Mouse (Mus musculus) MEL (cell line): Measurements from ENCODE around the gene Pjvk. TPM values are rescaled to one million over a fixed set of nuclear protein-coding genes. Genes with fewer than 3 reads are reported as not detected.
A peak's percentile ranks its signal among the peaks of the same experiment; 100 is the strongest.

Experiments used
- DNase-seq: peaks from one replicate; pipeline ENCODE4 v3.0.0; 2011; ENCODE audit warnings: low read depth, low spot score
- H3K27ac ChIP-seq: 2 replicates; pipeline ENCODE4 v1.5.1; 2012; ENCODE audit warnings: low read depth, mild to moderate bottlenecking, control low read depth, low read length, moderate library complexity; ENCODE audit not compliant: control insufficient read depth
- H3K27me3 ChIP-seq, 2 experiments: fragments of 150-350 bp in 1 of 2; sonication (generic) in 1 of 2; 2 replicates each; pipeline ENCODE4 v1.6.1; 2012; ENCODE audit warnings: low read length in 2 of 2, mild to moderate bottlenecking in 2 of 2, improper control_type of control experiment in 1 of 2, moderate library complexity in 1 of 2; ENCODE audit not compliant: insufficient read depth in 2 of 2, control insufficient read depth in 1 of 2
- H3K36me3 ChIP-seq, 2 experiments: 2 replicates each; pipeline ENCODE4 v1.6.1; 2012 to 2014; ENCODE audit warnings: low read length in 2 of 2, improper control_type of control experiment in 1 of 2, inconsistent platforms in 1 of 2, mild to moderate bottlenecking in 1 of 2; ENCODE audit not compliant: insufficient read depth in 2 of 2, control insufficient read depth in 1 of 2
- H3K4me1 ChIP-seq, 2 experiments: fragments of 150-350 bp in 1 of 2; sonication (generic) in 1 of 2; 2 replicates each; pipeline ENCODE4 v1.6.1; 2012; ENCODE audit warnings: low read length in 2 of 2, improper control_type of control experiment in 1 of 2, mild to moderate bottlenecking in 1 of 2; ENCODE audit not compliant: insufficient read depth in 2 of 2, control insufficient read depth in 1 of 2
- H3K4me3 ChIP-seq, 2 experiments: fragments of 150-350 bp in 1 of 2; sonication (generic) in 1 of 2; 2 replicates each; pipeline ENCODE4 v1.5.1; 2012; ENCODE audit warnings: low read depth in 2 of 2, low read length in 2 of 2, mild to moderate bottlenecking in 2 of 2, moderate library complexity in 2 of 2, control low read depth in 1 of 2, improper control_type of control experiment in 1 of 2; ENCODE audit not compliant: control insufficient read depth in 1 of 2, insufficient read depth in 1 of 2
- H3K79me2 ChIP-seq: 2 replicates; pipeline ENCODE4 v1.6.1; 2012; ENCODE audit warnings: mild to moderate bottlenecking, low read length, moderate library complexity; ENCODE audit not compliant: control insufficient read depth, poor library complexity, insufficient read depth
- H3K9ac ChIP-seq: 2 replicates; pipeline ENCODE4 v1.6.1; 2012; ENCODE audit warnings: low read depth, mild to moderate bottlenecking, control low read depth, low read length, moderate library complexity; ENCODE audit not compliant: control insufficient read depth, poor library complexity, severe bottlenecking
- H3K9me3 ChIP-seq: fragments of 150-350 bp; sonication (generic); replicated peaks from 2 replicates; pipeline ENCODE4 v1.6.1; 2012; ENCODE audit warnings: mild to moderate bottlenecking, low read length, improper control_type of control experiment, moderate library complexity; ENCODE audit not compliant: insufficient read depth
- CHD1 ChIP-seq: IDR thresholded peaks from 2 replicates; pipeline ENCODE4 v1.6.1; 2012; ENCODE audit warnings: low read depth, mild to moderate bottlenecking, inconsistent platforms, low read length, improper control_type of control experiment
- CTCF ChIP-seq, 3 experiments: IDR thresholded peaks in 2 of 3; conservative IDR thresholded peaks in 1 of 3; 2 replicates each; pipeline ENCODE4 v1.5.1; 2011 to 2012; ENCODE audit warnings: low read length in 3 of 3, low read depth in 2 of 3, mild to moderate bottlenecking in 2 of 3, improper control_type of control experiment in 1 of 3, inconsistent platforms in 1 of 3, mixed read lengths in 1 of 3, moderate library complexity in 1 of 3; ENCODE audit not compliant: control insufficient read depth in 1 of 3, insufficient read depth in 1 of 3, poor library complexity in 1 of 3, severe bottlenecking in 1 of 3
- ELF1 ChIP-seq: IDR thresholded peaks from 2 replicates; pipeline ENCODE4 v1.6.1; 2014; ENCODE audit warnings: low read depth, mild to moderate bottlenecking, inconsistent platforms, low read length, improper control_type of control experiment, moderate library complexity
- ETS1 ChIP-seq: IDR thresholded peaks from 2 replicates; pipeline ENCODE4 v1.6.1; 2012; ENCODE audit warnings: low read depth, mild to moderate bottlenecking, inconsistent platforms, low read length, improper control_type of control experiment, moderate library complexity
- GABPA ChIP-seq: IDR thresholded peaks from 2 replicates; pipeline ENCODE4 v1.6.1; 2012; ENCODE audit warnings: low read depth, mild to moderate bottlenecking, inconsistent platforms, low read length, improper control_type of control experiment, moderate library complexity
- HCFC1 ChIP-seq: IDR thresholded peaks from 2 replicates; pipeline ENCODE4 v1.6.1; 2012; ENCODE audit warnings: low read depth, mild to moderate bottlenecking, inconsistent platforms, low read length, improper control_type of control experiment, moderate library complexity
- KAT2A ChIP-seq: conservative IDR thresholded peaks from 2 replicates; pipeline ENCODE4 v1.6.1; 2012; ENCODE audit warnings: low read depth, low read length, improper control_type of control experiment, inconsistent platforms
- MAX ChIP-seq: IDR thresholded peaks from 2 replicates; pipeline ENCODE4 v1.6.1; 2011; ENCODE audit warnings: low read length, improper control_type of control experiment
- MAZ ChIP-seq: IDR thresholded peaks from 2 replicates; pipeline ENCODE4 v1.6.1; 2012; ENCODE audit warnings: low read depth, mild to moderate bottlenecking, inconsistent platforms, low read length, improper control_type of control experiment
- MXI1 ChIP-seq: IDR thresholded peaks from 2 replicates; pipeline ENCODE4 v1.6.1; 2011; ENCODE audit warnings: mild to moderate bottlenecking, low read depth, low read length, improper control_type of control experiment
- MYB ChIP-seq: IDR thresholded peaks from 2 replicates; pipeline ENCODE4 v1.6.1; 2011; ENCODE audit warnings: mild to moderate bottlenecking, low read depth, low read length, improper control_type of control experiment
- MYC ChIP-seq: IDR thresholded peaks from 2 replicates; pipeline ENCODE4 v1.6.1; 2011; ENCODE audit warnings: low read depth, mild to moderate bottlenecking, low read length, improper control_type of control experiment, moderate library complexity
- NELFE ChIP-seq: IDR thresholded peaks from 2 replicates; pipeline ENCODE4 v1.6.1; 2011; ENCODE audit warnings: low read depth, low read length, improper control_type of control experiment
- NRF1 ChIP-seq: IDR thresholded peaks from 2 replicates; pipeline ENCODE4 v1.6.1; 2014; ENCODE audit warnings: low read depth, mild to moderate bottlenecking, inconsistent platforms, low read length, improper control_type of control experiment, moderate library complexity; ENCODE audit not compliant: poor library complexity, insufficient read depth, severe bottlenecking
- POLR2A ChIP-seq, 2 experiments: IDR thresholded peaks; 2 replicates each; pipeline ENCODE4 v1.6.1; 2011 to 2012; ENCODE audit warnings: low read length in 2 of 2, mild to moderate bottlenecking in 2 of 2, control low read depth in 1 of 2, improper control_type of control experiment in 1 of 2, low read depth in 1 of 2, moderate library complexity in 1 of 2; ENCODE audit not compliant: control insufficient read depth in 1 of 2, insufficient read depth in 1 of 2, poor library complexity in 1 of 2
- POLR2AphosphoS2 ChIP-seq: IDR thresholded peaks from 2 replicates; pipeline ENCODE4 v1.6.1; 2011; ENCODE audit warnings: low read length, improper control_type of control experiment
- POLR2AphosphoS5 ChIP-seq: IDR thresholded peaks from 2 replicates; pipeline ENCODE4 v1.6.1; 2012; ENCODE audit warnings: low read depth, borderline replicate concordance, mild to moderate bottlenecking, inconsistent platforms, low read length, moderate library complexity, mixed read lengths
- RAD21 ChIP-seq: IDR thresholded peaks from 2 replicates; pipeline ENCODE4 v1.6.1; 2011; ENCODE audit warnings: mild to moderate bottlenecking, low read depth, low read length, improper control_type of control experiment
- SIN3A ChIP-seq: IDR thresholded peaks from 2 replicates; pipeline ENCODE4 v1.6.1; 2012; ENCODE audit warnings: low read length, improper control_type of control experiment, inconsistent platforms
- SMC3 ChIP-seq: IDR thresholded peaks from 2 replicates; pipeline ENCODE4 v1.6.1; 2011; ENCODE audit warnings: low read depth, low read length, improper control_type of control experiment
- TBP ChIP-seq: IDR thresholded peaks from 2 replicates; pipeline ENCODE4 v1.8.0; 2011; ENCODE audit warnings: low read depth, low read length, improper control_type of control experiment
- TCF12 ChIP-seq: IDR thresholded peaks from 2 replicates; pipeline ENCODE4 v1.6.1; 2014; ENCODE audit warnings: low read depth, mild to moderate bottlenecking, inconsistent platforms, low read length, improper control_type of control experiment, moderate library complexity
- USF1 ChIP-seq: IDR thresholded peaks from 2 replicates; pipeline ENCODE4 v1.6.1; 2014; ENCODE audit warnings: low read depth, mild to moderate bottlenecking, inconsistent platforms, low read length, improper control_type of control experiment, moderate library complexity
- ZMIZ1 ChIP-seq: IDR thresholded peaks from 2 replicates; pipeline ENCODE4 v1.6.1; 2012; ENCODE audit warnings: low read depth, mild to moderate bottlenecking, inconsistent platforms, low read length, improper control_type of control experiment, moderate library complexity
- ZNF384 ChIP-seq: IDR thresholded peaks from 2 replicates; pipeline ENCODE4 v1.6.1; 2012; ENCODE audit warnings: low read depth, mild to moderate bottlenecking, inconsistent platforms, low read length, improper control_type of control experiment
- polyA plus RNA-seq, 2 experiments: library from polyadenylated mRNA; stranded (reverse) in 1 of 2; unstranded in 1 of 2; fragments of >175 nt in 1 of 2; fragments of >200 nt in 1 of 2; gene quantifications; 2 replicates each; pipeline versions ENCODE4 v1.2.1 to v1.2.4; 2012; ENCODE audit warnings: low replicate concordance in 2 of 2, low read depth in 1 of 2; ENCODE audit not compliant: insufficient read length in 2 of 2, insufficient read depth in 1 of 2, missing spikeins in 1 of 2
- total RNA-seq: library from RNA; depleted of rRNA; stranded (reverse); fragments of 300-350 nt; gene quantifications from 2 replicates; pipeline ENCODE4 v1.2.3, GENCODE M21; 2012

Pjvk gene
- total and polyA plus RNA-seq, 3 experiments: 0.07 TPM; not detected in 2

DNA sequence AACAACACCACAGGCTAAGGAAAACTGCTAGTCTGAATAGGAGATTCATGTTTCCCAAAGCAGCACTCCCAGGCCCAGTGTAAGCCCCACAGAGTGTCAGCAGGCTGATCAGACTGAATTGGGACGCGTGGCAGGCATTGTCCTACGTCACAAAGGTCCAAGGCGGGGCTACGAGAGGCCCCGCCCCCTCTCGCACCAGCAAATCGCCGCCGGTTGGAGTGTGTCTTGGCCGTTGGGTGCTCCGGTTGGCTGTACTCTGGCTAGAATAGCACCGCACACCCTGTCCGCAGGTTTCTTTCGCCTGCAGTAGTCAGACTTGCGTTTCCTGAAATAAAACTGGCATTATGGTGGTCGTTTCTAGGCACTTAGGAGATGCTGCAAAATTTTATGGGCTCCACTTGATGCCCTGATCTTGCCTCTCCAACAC, 24.7 kb downstream of the Pjvk start, which contains the start of gene Fkbp7:
Fkbp7 (minus strand) TSS at position 151 of the 427 bp plus-strand sequence.
- Histone ChIP-seq H3K36me3 (peaks cover 0 to 29% of the 10 kb centered on the region in 2 experiments; a peak in 3 of 4 replicates), H3K27ac (peak within 1 kb of the TSS; percentile 86), H3K4me3 (peak within 1 kb of the TSS; percentile 83 to 94), H3K79me2 (peaks cover 27% of the 10 kb centered on the region), H3K9me3 (no peaks in the 10 kb centered on the region), H3K9ac (peak within 1 kb of the TSS; percentile 79), H3K4me1 (peaks cover 4 to 16% of the 10 kb centered on the region in 2 experiments; a peak in 3 of 4 replicates), H3K27me3 (no peaks in the 10 kb centered on the region)
- peak; percentile 95 for DNase-seq
- TF ChIP-seq ZMIZ1 (peak; percentile 54; the same call in 1 of the 2 replicates), MAZ (no peak), ELF1 (no peak), MYC (peak; percentile 48; the same call in 1 of the 2 replicates), TCF12 (peak; percentile 67), USF1 (no peak), MXI1 (peak; percentile 87), POLR2A (IDR thresholded peaks at IDR 0.05; ENCODE audit: control insufficient read depth in 1 of 2, insufficient read depth in 1 of 2, low read depth in 1 of 2, low read length in 2 of 2, poor library complexity in 1 of 2) (peak; percentile 20 to 92; a peak in 3 of 4 replicates), POLR2AphosphoS5 (peak; percentile 68; the same call in 1 of the 2 replicates), CHD1 (0 out of 2 replicates have a peak, but pooled peaks have one; percentile 49), MAX (peak; percentile 58), NELFE (peak; percentile 72), GABPA (no peak), CTCF (IDR thresholded peaks at IDR 0.05 in 2 of 3, conservative IDR thresholded peaks at IDR 0.05 in 1 of 3; ENCODE audit: control insufficient read depth in 1 of 3, insufficient read depth in 1 of 3, low read depth in 2 of 3, low read length in 3 of 3, poor library complexity in 1 of 3, severe bottlenecking in 1 of 3) (no peak), POLR2AphosphoS2 (peak; percentile 79; the same call in 1 of the 2 replicates), SIN3A (peak; percentile 73), TBP (peak; percentile 91), HCFC1 (peak; percentile 31; the same call in 1 of the 2 replicates)

DNA sequence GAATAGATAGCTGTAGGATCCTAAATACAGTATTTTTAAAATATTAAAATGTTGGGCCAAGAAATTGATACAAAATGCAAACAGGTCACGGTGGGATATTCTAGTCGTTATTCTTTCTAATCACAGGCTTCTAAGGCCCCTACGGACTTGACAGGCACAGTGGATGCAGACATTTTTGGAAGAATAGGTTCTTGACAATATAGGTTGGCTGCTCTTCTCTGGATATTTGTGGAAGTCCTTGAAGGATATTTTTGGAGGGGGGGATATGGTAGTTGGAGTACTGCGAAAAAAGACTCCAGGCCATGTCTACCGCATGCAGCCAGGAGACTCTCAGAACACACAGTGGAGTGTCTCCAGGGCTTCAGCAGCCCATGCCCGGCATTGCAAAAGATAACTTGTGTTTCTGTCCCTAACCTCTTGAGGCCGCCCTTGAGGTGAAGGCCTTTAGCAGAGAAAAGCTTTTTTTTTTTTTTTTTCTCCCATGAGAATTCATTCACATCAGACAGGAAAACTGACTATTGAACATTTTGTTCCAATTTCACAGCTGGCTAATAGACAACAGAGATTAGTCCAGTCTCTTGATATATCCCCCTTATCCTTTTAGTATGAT, 25.3 kb downstream of the Pjvk start:
- Histone ChIP-seq H3K36me3 (peaks cover 0 to 29% of the 10 kb centered on the region in 2 experiments; a peak in 3 of 4 replicates), H3K79me2 (peaks cover 33% of the 10 kb centered on the region), H3K9me3 (no peaks in the 10 kb centered on the region), H3K9ac (peak overlapping the region; percentile 79), H3K4me1 (peaks cover 4 to 16% of the 10 kb centered on the region in 2 experiments; a peak in 3 of 4 replicates), H3K4me3 (peak overlapping the region; percentile 68 to 94), H3K27me3 (no peaks in the 10 kb centered on the region), H3K27ac (peak overlapping the region; percentile 86)
- TF ChIP-seq RAD21: peak; percentile 13
- TF ChIP-seq MYB: 0 out of 2 replicates have a peak, but pooled peaks have one; percentile 30
- TF ChIP-seq SMC3: 0 out of 2 replicates have a peak, but pooled peaks have one; percentile 19
- peak; percentile 21 to 56 (median 32); a peak in 5 of 6 replicates for TF ChIP-seq CTCF (IDR thresholded peaks at IDR 0.05 in 2 of 3, conservative IDR thresholded peaks at IDR 0.05 in 1 of 3; ENCODE audit: control insufficient read depth in 1 of 3, insufficient read depth in 1 of 3, low read depth in 2 of 3, low read length in 3 of 3, poor library complexity in 1 of 3, severe bottlenecking in 1 of 3)
- TF ChIP-seq POLR2A (IDR thresholded peaks at IDR 0.05; ENCODE audit: control insufficient read depth in 1 of 2, insufficient read depth in 1 of 2, low read depth in 1 of 2, low read length in 2 of 2, poor library complexity in 1 of 2): no peak
- 0 out of 2 replicates have a peak, but pooled peaks have one; percentile 8 for TF ChIP-seq ELF1
- TF ChIP-seq SIN3A: 0 out of 2 replicates have a peak, but pooled peaks have one; percentile 51
- peak; percentile 22; the same call in 1 of the 2 replicates for TF ChIP-seq HCFC1
- TF ChIP-seq KAT2A: no peak
- peak; percentile 30; the same call in 1 of the 2 replicates for TF ChIP-seq MYC
- TF ChIP-seq NRF1: no peak
- 0 out of 2 replicates have a peak, but pooled peaks have one; percentile 2 for TF ChIP-seq ETS1
- peak; percentile 99 for TF ChIP-seq ZNF384
- peak; percentile 87 for DNase-seq
